Mouse (Mus musculus) liver, embryonic 14.5 days (tissue): ENCODE data around the gene Slfn8. TPM values are rescaled to one million over a fixed set of nuclear protein-coding genes. Genes with fewer than 3 reads are reported as not detected.

ENCODE experiments used
- ATAC-seq: fragments of 200-750 bp; cut with Nextera tagmentation; 2 replicates; pipeline ENCODE4 v1.8.0; 2017; ENCODE audit warnings: moderate number of reproducible peaks, mild to moderate bottlenecking, moderate library complexity; ENCODE audit not compliant: insufficient read depth
- DNase-seq, 3 experiments: peaks; one replicate each; pipeline ENCODE4 v3.0.0-alpha.2; 2012 to 2013; ENCODE audit warnings: low read depth in 3 of 3, low spot score in 3 of 3
- H3K27ac ChIP-seq: fragments of 300-500 bp; sonication (generic); 2 replicates; pipeline ENCODE4 v1.5.1; 2014; ENCODE audit warnings: moderate library complexity, mild to moderate bottlenecking, control low read depth, inconsistent platforms
- H3K27me3 ChIP-seq: fragments of 300-500 bp; sonication (generic); 2 replicates; pipeline ENCODE4 v1.6.1; 2014; ENCODE audit warnings: mild to moderate bottlenecking, low read length, moderate library complexity; ENCODE audit not compliant: control insufficient read depth, insufficient read depth
- H3K36me3 ChIP-seq: fragments of 300-500 bp; sonication (generic); replicated peaks from 2 replicates; pipeline ENCODE4 v1.6.1; 2014; ENCODE audit warnings: low read depth; ENCODE audit not compliant: control insufficient read depth, insufficient read depth
- H3K4me1 ChIP-seq, 2 experiments: fragments of 200-500 bp in 1 of 2; fragments of 300-500 bp in 1 of 2; sonication (generic) in 1 of 2; replicated peaks; 2 replicates each; pipeline ENCODE4 v1.6.1; 2012 to 2014; ENCODE audit warnings: antibody characterized with exemption in 1 of 2, inconsistent platforms in 1 of 2, low read length in 1 of 2; ENCODE audit not compliant: control insufficient read depth in 2 of 2, insufficient read depth in 2 of 2
- H3K4me2 ChIP-seq: fragments of 300-500 bp; sonication (generic); 2 replicates; pipeline ENCODE4 v1.6.1; 2014; ENCODE audit warnings: low read depth, mild to moderate bottlenecking, control low read depth, moderate library complexity
- H3K4me3 ChIP-seq, 2 experiments: fragments of 200-500 bp in 1 of 2; fragments of 300-500 bp in 1 of 2; sonication (generic) in 1 of 2; 2 replicates each; pipeline ENCODE4 v1.5.1; 2012 to 2014; ENCODE audit warnings: low read depth in 2 of 2, low read length in 2 of 2, mild to moderate bottlenecking in 2 of 2, control low read depth in 1 of 2, inconsistent platforms in 1 of 2, moderate library complexity in 1 of 2; ENCODE audit not compliant: insufficient read depth in 1 of 2
- H3K9ac ChIP-seq: fragments of 300-500 bp; sonication (generic); replicated peaks from 2 replicates; pipeline ENCODE4 v1.6.1; 2014; ENCODE audit warnings: mild to moderate bottlenecking, control low read depth, moderate library complexity
- H3K9me3 ChIP-seq: fragments of 300-500 bp; sonication (generic); 2 replicates; pipeline ENCODE4 v1.6.1; 2016; ENCODE audit warnings: low read length, mixed read lengths; ENCODE audit not compliant: control insufficient read depth
- CTCF ChIP-seq: IDR thresholded peaks from 2 replicates; pipeline ENCODE4 v1.5.1; 2016; ENCODE audit warnings: antibody characterized with exemption, low read depth, control low read depth
- EP300 ChIP-seq: IDR thresholded peaks from 2 replicates; pipeline ENCODE4 v1.6.1; 2016; ENCODE audit warnings: antibody characterized with exemption, low read depth
- WGBS: fragments of 180-500 bp; shearing (Covaris S2); extraction: QIAGEN DNeasy Blood & Tissue Kit; methylation state at CpG from one replicate; pipeline ENCODE4 v1.1.7; 2014; ENCODE audit not compliant: insufficient replicate concordance; 5-methylcytosine and 5-hydroxymethylcytosine counted together
- polyA plus RNA-seq, 2 experiments: library from polyadenylated mRNA; depleted of rRNA in 1 of 2; stranded (reverse) in 1 of 2; unstranded in 1 of 2; fragments of >200 nt; fragmentation: Nextera tagmentation in 1 of 2; extraction: Ambion mirVana in 1 of 2; gene quantifications; 2 replicates each; pipeline versions ENCODE4 v1.2.1 to v1.2.3; 2012 to 2014

Gene Slfn8
- polyA plus RNA-seq, 2 experiments, result 0.18 to 0.22 TPM

- Histone ChIP-seq H3K9ac (no peak overlapping the region), H3K4me2 (no peak overlapping the region), H3K4me1 (no peaks in the 10 kb centered on the region), H3K9me3 (no peaks in the 10 kb centered on the region), H3K27me3 (no peaks in the 10 kb centered on the region), H3K4me3 (no peak overlapping the region), H3K36me3 (no peaks in the 10 kb centered on the region), H3K27ac (no peak overlapping the region)
- DNase-seq (no peak), ATAC-seq (no peak)
- WGBS, result under 1% methylated on average over 5 of the region's 5 CpGs
- TF ChIP-seq EP300 (no peak), CTCF (peak; percentile 78)
These were observed 37.3 kb upstream of the Slfn8 start for GRCm38 (mm10) chr11:83057863-83058262.

GRCm38 (mm10) chr11:83045642-83046041 is 25.0 kb upstream of the Slfn8 start:
- Histone ChIP-seq H3K4me3 (no peak overlapping the region), H3K9me3 (no peaks in the 10 kb centered on the region), H3K27ac (no peak overlapping the region), H3K4me2 (no peak overlapping the region), H3K36me3 (no peaks in the 10 kb centered on the region), H3K9ac (no peak overlapping the region), H3K4me1 (no peaks in the 10 kb centered on the region), H3K27me3 (no peaks in the 10 kb centered on the region)
- TF ChIP-seq CTCF (no peak), EP300 (no peak)
- ATAC-seq, result no peak
- WGBS, result 39% methylated on average over 3 of the region's 3 CpGs
- no peak for DNase-seq

GRCm38 (mm10) chr11:83043891-83044290 is 23.3 kb upstream of the Slfn8 start:
- H3K4me2 ChIP-seq, result no peak overlapping the region
- H3K27me3 ChIP-seq, result no peaks in the 10 kb centered on the region
- no peaks in the 10 kb centered on the region for H3K9me3 ChIP-seq
- 57% methylated on average over 4 of the region's 4 CpGs for WGBS
- no peaks in the 10 kb centered on the region for H3K4me1 ChIP-seq
- no peak overlapping the region for H3K27ac ChIP-seq
- no peak for DNase-seq
- H3K36me3 ChIP-seq, result no peaks in the 10 kb centered on the region
- no peak for ATAC-seq
- no peak for TF ChIP-seq EP300
- no peak for TF ChIP-seq CTCF
- no peak overlapping the region for H3K9ac ChIP-seq
- H3K4me3 ChIP-seq, result no peak overlapping the region

- no peaks in the 10 kb centered on the region for H3K27me3 ChIP-seq
- H3K4me2 ChIP-seq, result no peak overlapping the region
- TF ChIP-seq EP300 (no peak), CTCF (no peak)
- ATAC-seq, result no peak
- H3K27ac ChIP-seq, result no peak overlapping the region
- no peaks in the 10 kb centered on the region for H3K36me3 ChIP-seq
- no peak overlapping the region for H3K4me3 ChIP-seq
- H3K9me3 ChIP-seq, result no peaks in the 10 kb centered on the region
- no peak overlapping the region for H3K9ac ChIP-seq
- H3K4me1 ChIP-seq, result no peaks in the 10 kb centered on the region
- DNase-seq, result no peak
These were observed 20.4 kb upstream of the Slfn8 start for GRCm38 (mm10) chr11:83041000-83041399.

GRCm38 (mm10) chr11:83040325-83040724 is 19.7 kb upstream of the Slfn8 start:
- H3K9me3 ChIP-seq, result no peaks in the 10 kb centered on the region
- ATAC-seq (no peak), DNase-seq (no peak)
- TF ChIP-seq EP300 (no peak), CTCF (no peak; the same call in 1 of the 2 replicates)
- H3K9ac ChIP-seq, result no peak overlapping the region
- no peak overlapping the region for H3K27ac ChIP-seq
- no peaks in the 10 kb centered on the region for H3K4me1 ChIP-seq
- peak overlapping the region; percentile 39 for H3K4me2 ChIP-seq
- no peaks in the 10 kb centered on the region for H3K36me3 ChIP-seq
- 8% methylated on average over 1 of the region's 1 CpGs for WGBS
- H3K27me3 ChIP-seq, result no peaks in the 10 kb centered on the region
- H3K4me3 ChIP-seq, result no peak overlapping the region
